Mouse (Mus musculus) liver, postnatal 0 days (tissue): ENCODE data around the gene Clcn2.

Experiments
- CTCF ChIP-seq: sonication (generic); IDR thresholded peaks from 2 replicates; pipeline ENCODE4 v1.5.1; 2016; ENCODE audit warnings: antibody characterized with exemption, low read depth
- EP300 ChIP-seq: IDR thresholded peaks from 2 replicates; pipeline ENCODE4 v1.6.1; 2016; ENCODE audit warnings: antibody characterized with exemption, low read depth, mild to moderate bottlenecking

DNA sequence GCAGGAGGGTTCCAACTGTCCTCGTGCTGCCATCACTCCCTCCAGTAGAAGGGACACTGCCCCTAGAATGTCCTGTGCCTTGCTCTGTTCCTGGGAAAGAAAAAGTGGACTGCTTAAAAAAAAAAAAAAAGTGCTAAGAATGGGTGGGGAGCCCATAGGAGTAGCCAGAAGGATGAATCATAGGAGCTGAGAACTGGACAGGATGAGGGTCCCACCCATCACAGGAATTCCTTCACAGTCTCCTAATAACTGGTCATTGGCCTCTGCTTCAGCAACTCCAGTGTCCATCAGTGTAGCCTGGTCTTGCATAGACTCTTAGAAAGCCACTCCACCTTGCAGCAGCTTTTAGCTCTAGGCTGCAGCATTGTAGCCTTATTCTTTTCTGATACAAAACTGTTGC, 8.8 kb upstream of the Clcn2 start:
- no peak for TF ChIP-seq CTCF
- no peak for TF ChIP-seq EP300
